Mouse (Mus musculus): ENCODE data around the gene Oma1. TPM values are rescaled to one million over a fixed set of nuclear protein-coding genes. Genes with fewer than 3 reads are reported as not detected.

Gene Oma1
- polyA plus RNA-seq, 1 experiment from 2014 or later, result 15.1 TPM

DNA sequence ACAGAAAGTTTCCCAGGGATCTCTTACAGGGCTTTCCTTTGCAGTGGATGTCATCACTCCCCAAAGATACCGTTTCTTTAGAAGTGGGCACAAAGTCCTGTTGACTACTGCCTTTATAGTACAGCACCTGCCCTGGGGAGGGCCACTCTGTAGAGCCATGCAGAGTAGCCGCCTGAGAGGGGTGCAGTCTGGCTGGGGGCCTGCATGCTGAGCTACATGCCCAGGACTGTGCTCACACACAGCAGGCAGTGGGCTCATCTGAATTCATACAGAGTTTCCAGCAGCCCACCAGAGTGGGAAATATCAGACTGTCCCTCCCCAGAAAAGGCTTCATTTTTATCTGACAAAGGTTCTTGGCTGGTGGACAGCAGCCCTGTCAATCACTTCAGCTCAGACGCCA, 73.7 kb downstream of the Oma1 start:
- ATAC-seq, result peak; percentile 70
- H3K27me3 ChIP-seq (replicated peaks; ENCODE audit: control insufficient read depth, insufficient read depth, low read length), result no peaks in the 10 kb centered on the region

GRCm38 (mm10) chr4:103388530-103389178, 75.0 kb downstream of the Oma1 start:
- Histone ChIP-seq H3K36me3 (ENCODE audit: control insufficient read depth, insufficient read depth) (no peaks in the 10 kb centered on the region), H3K27me3 (replicated peaks; ENCODE audit: control insufficient read depth, insufficient read depth, low read length) (no peaks in the 10 kb centered on the region), H3K9ac (replicated peaks; ENCODE audit: low read depth, low read length) (no peak overlapping the region), H3K27ac (ENCODE audit: low read length) (no peak overlapping the region), H3K4me2 (ENCODE audit: low read length) (no peak overlapping the region), H3K9me3 (ENCODE audit: control insufficient read depth, low read length) (no peaks in the 10 kb centered on the region), H3K4me3 (replicated peaks; ENCODE audit: low read length) (no peak overlapping the region), H3K4me1 (replicated peaks; ENCODE audit: control insufficient read depth, insufficient read depth, low read length) (peaks cover 6% of the 10 kb centered on the region)
- WGBS, result 75% methylated on average over 8 of the region's 8 CpGs
- ATAC-seq, result no peak

More for the DNA sequence above, 73.7 kb downstream of the Oma1 start:
- Histone ChIP-seq H3K4me3 (replicated peaks; ENCODE audit: low read length) (no peak overlapping the region), H3K9ac (replicated peaks; ENCODE audit: low read depth, low read length) (no peak overlapping the region; the same call in 1 of the 2 replicates), H3K36me3 (ENCODE audit: control insufficient read depth, insufficient read depth) (no peaks in the 10 kb centered on the region), H3K9me3 (ENCODE audit: control insufficient read depth, low read length) (no peaks in the 10 kb centered on the region), H3K27ac (ENCODE audit: low read length) (no peak overlapping the region), H3K4me2 (ENCODE audit: low read length) (no peak overlapping the region), H3K4me1 (replicated peaks; ENCODE audit: control insufficient read depth, insufficient read depth, low read length) (peaks cover 6% of the 10 kb centered on the region)
- 12% methylated on average over 3 of the region's 3 CpGs for WGBS

DNA sequence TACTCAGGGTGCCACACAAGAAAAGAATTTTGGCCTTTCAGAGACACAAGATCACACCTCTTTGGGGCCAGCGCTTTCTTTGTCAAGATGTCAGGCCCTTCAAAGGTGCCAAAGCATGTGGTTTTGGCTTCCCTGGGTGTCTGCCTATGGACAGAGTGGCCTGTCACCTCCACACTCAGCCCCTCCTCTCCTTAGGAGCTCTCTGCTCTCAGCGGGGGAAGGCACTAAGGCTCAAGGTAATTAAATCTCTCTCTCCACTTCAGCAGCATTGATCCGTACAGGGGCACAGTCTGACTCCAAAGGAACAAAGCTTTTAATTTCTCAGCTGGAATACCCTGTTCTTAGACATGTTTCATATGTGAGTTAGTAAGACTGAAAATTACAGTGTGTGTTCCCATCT, 76.0 kb downstream of the Oma1 start:
- WGBS, result 16% methylated on average over 3 of the region's 3 CpGs
- no peaks in the 10 kb centered on the region for H3K27me3 ChIP-seq (replicated peaks; ENCODE audit: control insufficient read depth, insufficient read depth, low read length)
- H3K27ac ChIP-seq (ENCODE audit: low read length), result no peak overlapping the region
- H3K4me2 ChIP-seq (ENCODE audit: low read length), result no peak overlapping the region
- peaks cover 6% of the 10 kb centered on the region for H3K4me1 ChIP-seq (replicated peaks; ENCODE audit: control insufficient read depth, insufficient read depth, low read length)
- no peaks in the 10 kb centered on the region for H3K36me3 ChIP-seq (ENCODE audit: control insufficient read depth, insufficient read depth)
- no peak for ATAC-seq
- H3K9ac ChIP-seq (replicated peaks; ENCODE audit: low read depth, low read length), result no peak overlapping the region
- H3K9me3 ChIP-seq (ENCODE audit: control insufficient read depth, low read length), result no peaks in the 10 kb centered on the region
- no peak overlapping the region for H3K4me3 ChIP-seq (replicated peaks; ENCODE audit: low read length)

- no peak for ATAC-seq
Measured at GRCm38 (mm10) chr4:103390499-103390898, 76.9 kb downstream of the Oma1 start.

GRCm38 (mm10) chr4:103395066-103395465, 81.5 kb downstream of the Oma1 start:
- no peak for ATAC-seq
- no peak overlapping the region for H3K9ac ChIP-seq (replicated peaks; ENCODE audit: low read depth, low read length)
- no peak overlapping the region for H3K4me2 ChIP-seq (ENCODE audit: low read length)
- 81% methylated on average over 4 of the region's 4 CpGs for WGBS
- no peaks in the 10 kb centered on the region for H3K9me3 ChIP-seq (ENCODE audit: control insufficient read depth, low read length)
- no peaks in the 10 kb centered on the region for H3K4me1 ChIP-seq (replicated peaks; ENCODE audit: control insufficient read depth, insufficient read depth, low read length)
- H3K27me3 ChIP-seq (replicated peaks; ENCODE audit: control insufficient read depth, insufficient read depth, low read length), result no peaks in the 10 kb centered on the region
- H3K4me3 ChIP-seq (replicated peaks; ENCODE audit: low read length), result no peak overlapping the region
- H3K36me3 ChIP-seq (ENCODE audit: control insufficient read depth, insufficient read depth), result no peaks in the 10 kb centered on the region
- no peak overlapping the region for H3K27ac ChIP-seq (ENCODE audit: low read length)

More at GRCm38 (mm10) chr4:103390499-103390898, 76.9 kb downstream of the Oma1 start:
- Histone ChIP-seq H3K27me3 (replicated peaks; ENCODE audit: control insufficient read depth, insufficient read depth, low read length) (no peaks in the 10 kb centered on the region), H3K27ac (ENCODE audit: low read length) (no peak overlapping the region), H3K9me3 (ENCODE audit: control insufficient read depth, low read length) (no peaks in the 10 kb centered on the region), H3K4me2 (ENCODE audit: low read length) (no peak overlapping the region), H3K9ac (replicated peaks; ENCODE audit: low read depth, low read length) (no peak overlapping the region), H3K4me3 (replicated peaks; ENCODE audit: low read length) (no peak overlapping the region), H3K36me3 (ENCODE audit: control insufficient read depth, insufficient read depth) (no peaks in the 10 kb centered on the region), H3K4me1 (replicated peaks; ENCODE audit: control insufficient read depth, insufficient read depth, low read length) (peaks cover 6% of the 10 kb centered on the region)
- WGBS, result 76% methylated on average over 2 of the region's 2 CpGs

GRCm38 (mm10) chr4:103395905-103396304, 82.3 kb downstream of the Oma1 start:
- 80% methylated on average over 9 of the region's 9 CpGs for WGBS
- Histone ChIP-seq H3K4me3 (replicated peaks; ENCODE audit: low read length) (no peak overlapping the region), H3K9ac (replicated peaks; ENCODE audit: low read depth, low read length) (no peak overlapping the region)

GRCm38 (mm10) chr4:103396876-103397275, 83.3 kb downstream of the Oma1 start:
- Histone ChIP-seq H3K27ac (ENCODE audit: low read length) (no peak overlapping the region), H3K4me3 (replicated peaks; ENCODE audit: low read length) (no peak overlapping the region)

More at GRCm38 (mm10) chr4:103395905-103396304, 82.3 kb downstream of the Oma1 start:
- no peak for ATAC-seq
- Histone ChIP-seq H3K9me3 (ENCODE audit: control insufficient read depth, low read length) (no peaks in the 10 kb centered on the region), H3K27me3 (replicated peaks; ENCODE audit: control insufficient read depth, insufficient read depth, low read length) (no peaks in the 10 kb centered on the region), H3K4me2 (ENCODE audit: low read length) (no peak overlapping the region), H3K27ac (ENCODE audit: low read length) (no peak overlapping the region), H3K36me3 (ENCODE audit: control insufficient read depth, insufficient read depth) (no peaks in the 10 kb centered on the region), H3K4me1 (replicated peaks; ENCODE audit: control insufficient read depth, insufficient read depth, low read length) (no peaks in the 10 kb centered on the region)

GRCm38 (mm10) chr4:103402581-103402980, 89.0 kb downstream of the Oma1 start:
- Histone ChIP-seq H3K27ac (ENCODE audit: low read length) (no peak overlapping the region), H3K9me3 (ENCODE audit: control insufficient read depth, low read length) (no peaks in the 10 kb centered on the region), H3K4me2 (ENCODE audit: low read length) (no peak overlapping the region), H3K4me3 (replicated peaks; ENCODE audit: low read length) (no peak overlapping the region), H3K4me1 (replicated peaks; ENCODE audit: control insufficient read depth, insufficient read depth, low read length) (no peaks in the 10 kb centered on the region), H3K36me3 (ENCODE audit: control insufficient read depth, insufficient read depth) (no peaks in the 10 kb centered on the region), H3K9ac (replicated peaks; ENCODE audit: low read depth, low read length) (no peak overlapping the region), H3K27me3 (replicated peaks; ENCODE audit: control insufficient read depth, insufficient read depth, low read length) (no peaks in the 10 kb centered on the region)
- WGBS, result 79% methylated on average over 4 of the region's 4 CpGs
- ATAC-seq, result no peak

More at GRCm38 (mm10) chr4:103396876-103397275, 83.3 kb downstream of the Oma1 start:
- ATAC-seq, result no peak
- Histone ChIP-seq H3K27me3 (replicated peaks; ENCODE audit: control insufficient read depth, insufficient read depth, low read length) (no peaks in the 10 kb centered on the region), H3K9me3 (ENCODE audit: control insufficient read depth, low read length) (no peaks in the 10 kb centered on the region), H3K4me2 (ENCODE audit: low read length) (no peak overlapping the region), H3K9ac (replicated peaks; ENCODE audit: low read depth, low read length) (no peak overlapping the region), H3K36me3 (ENCODE audit: control insufficient read depth, insufficient read depth) (no peaks in the 10 kb centered on the region), H3K4me1 (replicated peaks; ENCODE audit: control insufficient read depth, insufficient read depth, low read length) (no peaks in the 10 kb centered on the region)
- WGBS, result 91% methylated on average over 4 of the region's 4 CpGs

DNA sequence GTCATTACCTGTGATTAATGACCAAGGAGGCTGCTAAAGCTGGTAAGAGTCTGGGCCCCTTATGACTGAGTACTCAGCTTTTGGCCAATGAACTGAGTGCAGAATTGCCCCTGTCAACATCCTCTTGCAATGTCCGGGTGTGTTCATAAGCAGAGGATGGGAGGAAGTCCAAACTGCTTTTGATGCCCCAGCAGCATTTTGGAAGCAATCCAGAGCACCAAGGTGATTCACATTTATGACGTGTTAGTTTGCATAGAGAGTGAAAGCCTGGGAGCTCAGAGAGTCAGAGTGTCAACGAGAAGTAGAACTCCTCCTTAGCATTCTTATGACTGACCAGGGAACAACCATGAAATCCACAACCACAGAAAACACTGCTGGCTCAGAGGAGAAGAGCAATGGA, 91.7 kb downstream of the Oma1 start:
- H3K4me1 ChIP-seq (replicated peaks; ENCODE audit: control insufficient read depth, insufficient read depth, low read length), result no peaks in the 10 kb centered on the region
- H3K36me3 ChIP-seq (ENCODE audit: control insufficient read depth, insufficient read depth), result no peaks in the 10 kb centered on the region
- 72% methylated on average over 3 of the region's 3 CpGs for WGBS
- H3K27me3 ChIP-seq (replicated peaks; ENCODE audit: control insufficient read depth, insufficient read depth, low read length), result no peaks in the 10 kb centered on the region
- no peak overlapping the region for H3K4me3 ChIP-seq (replicated peaks; ENCODE audit: low read length)
- H3K9ac ChIP-seq (replicated peaks; ENCODE audit: low read depth, low read length), result no peak overlapping the region
- no peak overlapping the region for H3K4me2 ChIP-seq (ENCODE audit: low read length)
- no peak for ATAC-seq
- H3K9me3 ChIP-seq (ENCODE audit: control insufficient read depth, low read length), result no peaks in the 10 kb centered on the region
- H3K27ac ChIP-seq (ENCODE audit: low read length), result no peak overlapping the region

Measured in forebrain, embryonic 16.5 days (tissue).